Mouse (Mus musculus) megakaryocyte progenitor cell, adult 5-6 weeks (primary cell): Measurements from ENCODE around the gene Ice1. TPM values are rescaled to one million over a fixed set of nuclear protein-coding genes. Genes with fewer than 3 reads are reported as not detected.

Experiments
- ATAC-seq: replicated peaks from 2 replicates; pipeline ENCODE4 v1.8.0; 2016; ENCODE audit warnings: mild to moderate bottlenecking, moderate TSS enrichment, inconsistent platforms; ENCODE audit not compliant: poor library complexity
- total RNA-seq, 2 experiments: library from RNA; stranded (forward) in 1 of 2; stranded (reverse) in 1 of 2; fragments of 157-497, 149-512 nt in 1 of 2; fragments of 200-1000 nt in 1 of 2; gene quantifications; 2 replicates each; pipeline versions ENCODE4 v1.2.3 to v1.2.4; 2015 to 2017

The Ice1 gene
- total RNA-seq, 2 experiments from 2014 or later: 17.7 to 30.7 TPM

- peak; percentile 56 for ATAC-seq
These were observed 54.9 kb downstream of the Ice1 start for GRCm38 (mm10) chr13:70582517-70582916.

- ATAC-seq: no peak
These were observed 55.9 kb downstream of the Ice1 start for GRCm38 (mm10) chr13:70581509-70581908.

GRCm38 (mm10) chr13:70574216-70574615 is 63.2 kb downstream of the Ice1 start:
- no peak for ATAC-seq

- ATAC-seq: peak; percentile 65
These were observed 69.5 kb downstream of the Ice1 start for GRCm38 (mm10) chr13:70567889-70568288.

- no peak for ATAC-seq
These were observed 84.0 kb downstream of the Ice1 start for GRCm38 (mm10) chr13:70553456-70553855.

- no peak for ATAC-seq
These were observed 90.0 kb downstream of the Ice1 start for GRCm38 (mm10) chr13:70547457-70547856.

GRCm38 (mm10) chr13:70545261-70545660 is 92.2 kb downstream of the Ice1 start:
- no peak for ATAC-seq

GRCm38 (mm10) chr13:70539842-70540241 is 97.6 kb downstream of the Ice1 start:
- no peak for ATAC-seq

- ATAC-seq: no peak
These were observed 104.0 kb downstream of the Ice1 start for GRCm38 (mm10) chr13:70533412-70533811.

GRCm38 (mm10) chr13:70532719-70533118 is 104.7 kb downstream of the Ice1 start:
- ATAC-seq: no peak

- ATAC-seq: no peak
These were observed 119.8 kb downstream of the Ice1 start for GRCm38 (mm10) chr13:70517651-70518050.

- no peak for ATAC-seq
These were observed 122.4 kb downstream of the Ice1 start for GRCm38 (mm10) chr13:70515004-70515403.

- ATAC-seq: no peak
These were observed 127.2 kb downstream of the Ice1 start for GRCm38 (mm10) chr13:70510199-70510598.

- ATAC-seq: no peak
These were observed 127.9 kb downstream of the Ice1 start for GRCm38 (mm10) chr13:70509375-70510016.

- no peak for ATAC-seq
These were observed 128.6 kb downstream of the Ice1 start for GRCm38 (mm10) chr13:70508708-70509374.

Other genes with a start within 250 kb of the Ice1 start
- gene Adamts16, start 204.2 kb upstream of the Ice1 start, total RNA-seq (2015): not detected in 2 replicates
- not detected in 2 replicates for gene Adamts16, start 204.2 kb upstream of the Ice1 start, total RNA-seq (2017)